Mouse (Mus musculus) brain, adult 2 months (tissue): ENCODE results near the gene Unc5cl.

Experiments
- DNase-seq: peaks from one replicate; pipeline ENCODE4 v3.0.0; 2011; ENCODE audit warnings: low read depth, low spot score

Unc5cl gene

GRCm38 (mm10) chr17:48454688-48455087 lies at the start of gene Unc5cl:
TSS of gene Unc5cl (plus strand) at chr17:48454901.
- DNase-seq = no peak

GRCm38 (mm10) chr17:48407154-48407553 lies 47.5 kb upstream of the Unc5cl start:
- DNase-seq = peak; percentile 72

GRCm38 (mm10) chr17:48407910-48408525 lies 46.7 kb upstream of the Unc5cl start:
- no peak for DNase-seq

GRCm38 (mm10) chr17:48408526-48409291 lies 46.0 kb upstream of the Unc5cl start:
- peak; percentile 83 for DNase-seq

GRCm38 (mm10) chr17:48409380-48410298 lies 45.1 kb upstream of the Unc5cl start, which contains the start of the genes Nfya and Oard1:
TSS of gene Nfya (minus strand) at chr17:48409906.
TSS of gene Oard1 (plus strand) at chr17:48410014.
- DNase-seq = peak; percentile 100

DNA sequence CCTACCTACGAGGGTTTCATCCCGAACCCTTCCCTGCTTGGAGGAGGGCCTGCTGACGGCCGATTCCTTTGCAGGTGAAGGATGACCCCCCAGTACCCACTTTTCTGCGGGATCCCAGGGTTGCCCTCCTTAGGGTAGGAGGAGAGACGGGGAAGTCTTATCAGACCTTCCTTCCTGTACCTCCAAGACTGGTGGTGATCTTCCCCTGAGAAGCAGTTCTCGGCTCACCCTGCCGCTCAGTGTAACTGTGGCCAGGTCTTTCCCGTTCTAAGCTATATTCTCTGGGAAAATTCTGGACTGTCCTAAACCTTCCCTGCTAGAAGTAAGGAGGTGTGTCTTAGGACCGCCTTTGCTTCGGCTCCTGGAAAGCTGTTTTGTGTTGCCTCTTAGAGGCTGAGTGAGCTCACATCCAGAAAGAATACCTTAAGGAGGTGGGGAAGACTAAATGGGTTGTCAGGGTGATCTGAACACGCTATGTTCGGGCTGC lies 44.4 kb upstream of the Unc5cl start:
- DNase-seq = peak; percentile 67

DNA sequence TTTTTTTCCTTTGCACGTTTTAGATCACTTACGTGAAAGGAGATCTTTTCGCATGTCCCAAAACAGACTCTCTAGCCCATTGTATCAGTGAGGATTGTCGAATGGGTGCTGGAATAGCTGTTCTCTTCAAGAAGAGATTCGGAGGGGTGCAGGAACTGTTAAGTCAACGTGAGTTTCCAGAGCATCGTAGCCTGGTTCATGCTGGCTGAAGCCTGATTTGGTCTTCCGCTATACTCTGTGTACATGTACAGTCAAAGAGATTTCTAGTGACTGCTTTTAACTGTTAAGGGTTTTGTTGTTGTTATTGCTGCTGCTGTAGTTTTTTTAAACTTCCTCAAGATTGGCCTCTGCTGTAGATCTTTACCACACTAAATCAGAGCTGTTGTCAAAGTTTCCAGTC lies 43.5 kb upstream of the Unc5cl start:
- DNase-seq = no peak

- DNase-seq = peak; percentile 90
These were observed 38.7 kb upstream of the Unc5cl start for GRCm38 (mm10) chr17:48416011-48416410.

GRCm38 (mm10) chr17:48416425-48417195 lies 38.1 kb upstream of the Unc5cl start:
- peak; percentile 70 for DNase-seq

DNA sequence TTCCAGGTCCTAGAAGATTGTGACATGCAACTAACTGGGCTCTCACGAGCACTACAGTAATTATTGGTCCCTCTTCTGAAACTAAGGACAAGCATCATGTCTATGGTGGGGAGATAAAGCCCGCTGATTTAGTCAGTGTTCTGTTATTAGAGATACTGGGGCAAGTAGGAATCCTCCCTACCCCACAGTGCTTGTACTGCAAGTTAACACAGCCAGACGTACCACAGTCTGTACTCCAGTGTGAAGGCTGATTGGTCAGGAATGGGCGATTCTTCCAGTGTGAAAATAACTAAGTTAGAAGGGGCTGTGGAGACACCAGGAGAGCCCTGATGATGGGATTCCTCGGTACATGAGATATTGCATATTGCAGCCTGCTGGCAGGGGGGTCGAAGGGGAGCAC lies 37.2 kb upstream of the Unc5cl start:
- no peak for DNase-seq

DNA sequence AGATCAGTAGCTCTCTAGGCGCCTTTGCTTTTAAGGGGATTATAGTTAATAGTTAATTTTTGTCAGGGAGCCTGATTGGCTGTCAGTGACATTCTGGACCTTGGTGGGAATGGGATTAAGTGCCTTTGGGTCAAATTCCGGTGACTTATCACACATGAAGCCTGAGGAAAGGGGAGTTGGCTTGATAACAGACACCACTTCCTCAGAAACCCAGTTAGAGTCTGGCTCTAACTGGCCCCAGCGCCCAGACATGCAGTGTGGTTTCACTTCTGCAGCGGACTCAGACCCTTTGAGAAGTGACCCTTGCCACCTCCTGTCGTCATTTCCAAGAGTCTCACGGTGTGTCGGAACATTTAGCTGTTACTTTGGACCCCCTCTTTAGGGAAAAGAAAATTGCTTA lies 36.5 kb upstream of the Unc5cl start:
- DNase-seq = peak; percentile 26

DNA sequence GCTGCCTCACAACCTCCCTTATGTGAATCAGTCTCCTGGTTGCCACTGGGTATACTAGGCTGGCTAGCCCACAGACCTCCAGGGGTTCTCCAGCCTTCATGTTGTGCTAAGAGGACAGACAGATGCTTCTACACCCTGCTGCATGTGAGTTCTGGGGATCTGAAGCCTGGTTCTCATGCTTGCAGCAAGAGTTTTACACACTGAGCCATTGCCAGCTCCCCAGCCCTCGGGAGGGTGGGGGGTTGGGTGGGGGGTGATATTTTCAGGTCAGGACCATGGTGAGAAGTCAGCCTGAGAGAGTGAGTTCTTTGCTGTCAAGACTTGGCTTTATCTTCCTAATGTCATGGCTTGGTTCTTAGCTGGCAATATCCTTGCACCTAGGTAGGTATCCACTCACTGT lies 35.9 kb upstream of the Unc5cl start:
- DNase-seq = no peak

GRCm38 (mm10) chr17:48419571-48419970 lies 35.1 kb upstream of the Unc5cl start:
- DNase-seq = no peak

GRCm38 (mm10) chr17:48424237-48424636 lies 30.5 kb upstream of the Unc5cl start:
- DNase-seq = no peak

DNA sequence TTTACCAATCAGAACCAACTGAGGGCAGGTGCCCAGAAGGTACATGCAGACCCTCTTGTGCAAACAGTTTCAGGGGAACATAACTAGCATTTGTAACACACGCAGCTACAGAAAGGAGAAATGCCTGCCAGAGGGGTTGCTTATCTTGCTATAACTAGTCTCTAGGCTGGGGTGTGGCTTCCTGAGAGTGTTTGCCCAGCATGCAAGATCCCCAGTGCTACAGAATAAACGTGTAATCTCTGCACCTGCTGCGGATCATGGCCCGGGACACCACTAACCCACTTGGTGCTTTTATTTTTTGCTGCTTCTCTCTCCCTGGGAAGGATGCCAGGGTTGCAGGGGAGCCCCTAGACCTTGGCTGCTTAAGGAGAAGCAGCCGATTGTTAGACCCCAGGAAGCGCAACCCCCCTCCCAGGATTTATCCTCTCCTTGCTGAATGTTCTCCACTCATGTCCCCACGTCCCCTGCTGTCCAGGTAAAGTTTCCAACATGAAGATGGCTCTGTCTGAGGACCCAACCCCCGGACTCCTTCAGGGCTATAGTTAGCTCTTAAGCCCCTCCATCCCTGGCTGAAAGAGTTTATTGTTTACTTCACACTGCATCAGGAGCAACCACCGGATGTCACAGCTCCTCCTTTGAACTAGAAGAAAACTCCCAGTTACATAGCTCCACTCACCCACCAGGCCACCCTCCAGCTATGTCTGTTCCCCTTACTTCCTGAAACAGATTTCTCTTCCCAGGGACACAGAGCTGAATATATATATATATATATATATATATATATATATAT lies 28.7 kb upstream of the Unc5cl start:
- DNase-seq = no peak

- no peak for DNase-seq
These were observed 27.5 kb upstream of the Unc5cl start for GRCm38 (mm10) chr17:48426991-48427750.

DNA sequence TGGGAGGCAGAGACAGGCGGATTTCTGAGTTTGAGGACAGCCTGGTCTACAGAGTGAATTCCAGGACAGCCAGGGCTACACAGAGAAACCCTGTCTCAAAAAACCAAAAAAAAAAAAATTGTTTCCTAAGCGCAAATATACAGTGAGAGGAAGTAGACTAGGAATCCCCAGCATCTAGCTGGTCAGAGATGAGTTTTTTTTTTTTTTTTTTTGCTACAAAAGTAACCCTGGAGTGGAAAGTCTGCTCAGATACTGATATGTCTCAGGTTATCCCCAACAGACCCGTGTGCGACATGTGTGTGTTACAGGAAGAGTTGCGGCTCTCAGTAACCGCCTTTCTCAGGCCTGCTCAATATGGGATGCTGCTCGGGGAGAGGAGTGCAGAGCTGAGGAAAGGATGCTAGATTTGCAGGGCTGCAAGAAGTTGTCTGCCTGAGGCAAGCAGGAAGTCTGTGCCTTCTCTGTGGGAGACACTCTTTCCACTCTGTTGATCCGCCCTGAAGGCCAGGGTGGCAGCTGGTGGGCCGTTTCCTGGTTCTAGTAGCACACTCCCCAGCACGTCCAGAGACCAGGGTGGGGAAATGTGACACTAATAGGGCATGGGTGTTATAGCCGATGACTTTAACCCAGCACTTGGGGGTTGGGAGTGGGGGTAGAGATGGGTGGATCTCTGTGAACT lies 26.7 kb upstream of the Unc5cl start:
- DNase-seq = no peak

- DNase-seq = no peak
These were observed 24.3 kb upstream of the Unc5cl start for GRCm38 (mm10) chr17:48430394-48430793.

DNA sequence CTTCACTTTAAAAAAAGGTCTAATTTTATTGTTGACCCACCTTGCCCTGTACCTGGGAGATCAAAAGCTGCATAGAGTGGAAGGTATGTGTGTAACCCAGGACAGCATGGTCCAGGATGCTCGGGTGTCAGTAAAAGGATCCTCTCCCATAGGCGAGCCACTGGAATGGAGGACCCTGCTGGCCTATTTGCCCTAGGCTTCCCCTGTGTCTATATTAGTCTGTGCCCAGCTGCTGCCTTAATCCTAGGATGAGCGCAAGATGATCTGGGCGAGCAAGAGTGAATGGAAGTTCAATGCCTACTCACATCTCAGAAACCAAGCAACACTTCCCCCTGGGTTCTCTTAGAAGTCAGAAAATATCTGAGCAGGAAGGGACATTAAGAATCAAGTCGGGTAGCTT lies 23.6 kb upstream of the Unc5cl start:
- DNase-seq = no peak
